ENCODE assay signal across 19 mouse cellular contexts in genomic region chr1:164930006-164930405, GRCm38 (mm10). TPM values are rescaled to one million over a fixed set of nuclear protein-coding genes. Genes with fewer than 3 reads are reported as not detected.
"Had no signal": no experiment of that assay in that cellular context is flagged by ENCODE, and none has a peak within 500 bp of the region (broad histone marks: within the 10 kb centered on the region; RNA-seq: fewer than 3 reads in every experiment).

No protein-coding gene starts in this region.

- H3K27ac ChIP-seq: lung, embryonic 15.5 days; macrophage; midbrain, embryonic 12.5 days; midbrain, embryonic 15.5 days; neural tube, embryonic 12.5 days; stomach, embryonic 15.5 days; stomach, postnatal 0 days had no signal

- DNase-seq: liver, postnatal 0 days; lung, adult 2 months; lung, postnatal 14 days; lung, postnatal 36 days; right cerebral cortex, postnatal 14 days; thymus, adult 2 months; thymus, postnatal 25 days; thymus, postnatal 4 days had no signal

- H3K4me3 ChIP-seq: lung, embryonic 15.5 days; megakaryocyte, embryonic 14.5 days; midbrain, embryonic 12.5 days; midbrain, embryonic 15.5 days; neural tube, embryonic 12.5 days; stomach, embryonic 15.5 days had no signal

- H3K9ac ChIP-seq: liver, postnatal 0 days; lung, embryonic 15.5 days; midbrain, embryonic 12.5 days; midbrain, embryonic 15.5 days; neural tube, embryonic 12.5 days; stomach, embryonic 15.5 days had no signal

- H3K4me2 ChIP-seq: lung, embryonic 15.5 days; midbrain, embryonic 12.5 days; midbrain, embryonic 15.5 days; neural tube, embryonic 12.5 days; stomach, embryonic 15.5 days had no signal

- H3K4me1 ChIP-seq: lung, embryonic 15.5 days; megakaryocyte, embryonic 14.5 days; midbrain, embryonic 12.5 days; midbrain, embryonic 15.5 days; neural tube, embryonic 12.5 days; stomach, embryonic 15.5 days had no signal

- H3K9me3 ChIP-seq: lung, embryonic 15.5 days; midbrain, embryonic 12.5 days; midbrain, embryonic 15.5 days; neural tube, embryonic 12.5 days; stomach, embryonic 15.5 days had no signal

- ATAC-seq: liver, postnatal 0 days; lung, postnatal 0 days; midbrain, embryonic 15.5 days had no signal

- H3K36me3 ChIP-seq: lung, embryonic 15.5 days; midbrain, embryonic 12.5 days; midbrain, embryonic 15.5 days; neural tube, embryonic 12.5 days; stomach, embryonic 15.5 days had no signal

- H3K27me3 ChIP-seq: lung, embryonic 15.5 days; midbrain, embryonic 12.5 days; midbrain, embryonic 15.5 days; neural tube, embryonic 12.5 days; stomach, embryonic 15.5 days had no signal

RNA-seq across cellular contexts. Expression of gene Xcl1, which starts 5.3 kb away (rescaled TPM):
- polyA plus RNA-seq: lung, postnatal 0 days; macrophage; midbrain, embryonic 12.5 days; midbrain, embryonic 15.5 days; midbrain, postnatal 0 days; neural tube, embryonic 12.5 days; neural tube, embryonic 14.5 days; stomach, embryonic 15.5 days had no signal
